Comparison of ENCODE assay signal across 30 mouse cellular contexts in the genomic region with DNA sequence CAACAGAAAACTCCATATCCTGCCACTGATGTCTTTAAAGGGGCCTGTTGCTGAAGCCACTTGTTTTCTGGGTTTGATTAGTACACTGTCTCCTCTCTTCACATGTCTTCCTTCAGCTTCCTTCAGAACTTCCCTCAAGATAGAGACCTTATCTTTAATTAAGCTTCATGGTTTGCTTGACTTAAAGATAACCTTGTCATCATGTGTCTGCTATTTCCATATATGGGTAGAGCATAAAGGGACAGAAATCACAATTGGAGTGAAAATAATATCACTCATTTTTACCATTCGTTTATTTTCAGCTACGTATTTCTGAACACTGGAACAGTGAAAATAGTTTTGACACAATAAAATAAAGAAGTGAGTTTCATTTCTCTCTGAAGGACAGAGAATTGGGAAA.
"Had no signal": no experiment of that assay in that cellular context is flagged by ENCODE, and none has a peak within 500 bp of the region (broad histone marks: within the 10 kb centered on the region; RNA-seq: fewer than 3 reads in every experiment).

No protein-coding gene starts in this region.

- H3K4me3 ChIP-seq: limb, embryonic 10.5 days; limb, embryonic 12.5 days; limb, embryonic 13.5 days; limb, embryonic 15.5 days; liver, embryonic 12.5 days; liver, embryonic 13.5 days; liver, embryonic 15.5 days; lung, embryonic 15.5 days; megakaryocyte, embryonic 14.5 days; midbrain, embryonic 12.5 days; midbrain, embryonic 13.5 days; midbrain, embryonic 15.5 days; myocyte; neural tube, embryonic 12.5 days had no signal

- H3K27ac ChIP-seq: limb, embryonic 10.5 days; limb, embryonic 12.5 days; limb, embryonic 13.5 days; limb, embryonic 15.5 days; liver, embryonic 12.5 days; liver, embryonic 13.5 days; liver, embryonic 14.5 days; liver, embryonic 15.5 days; lung, embryonic 15.5 days; macrophage; midbrain, embryonic 12.5 days; midbrain, embryonic 13.5 days; midbrain, embryonic 15.5 days; neural tube, embryonic 12.5 days had no signal

- H3K4me1 ChIP-seq: limb, embryonic 10.5 days; limb, embryonic 12.5 days; limb, embryonic 13.5 days; limb, embryonic 15.5 days; liver, embryonic 12.5 days; liver, embryonic 13.5 days; liver, embryonic 15.5 days; lung, embryonic 15.5 days; neural tube, embryonic 12.5 days had no signal

- ATAC-seq: liver, embryonic 12.5 days; liver, postnatal 0 days; lung, postnatal 0 days; midbrain, embryonic 13.5 days; midbrain, embryonic 15.5 days; midbrain, embryonic 16.5 days had no signal

- H3K36me3 ChIP-seq: limb, embryonic 10.5 days; limb, embryonic 12.5 days; limb, embryonic 13.5 days; limb, embryonic 15.5 days; liver, embryonic 12.5 days; liver, embryonic 13.5 days; liver, embryonic 15.5 days had no signal

- H3K9me3 ChIP-seq: limb, embryonic 10.5 days; limb, embryonic 12.5 days; limb, embryonic 13.5 days; limb, embryonic 15.5 days; liver, embryonic 12.5 days; liver, embryonic 13.5 days; liver, embryonic 15.5 days; lung, embryonic 15.5 days; megakaryocyte, embryonic 14.5 days; midbrain, embryonic 12.5 days; midbrain, embryonic 13.5 days; midbrain, embryonic 15.5 days; neural tube, embryonic 12.5 days had no signal

- H3K4me2 ChIP-seq: limb, embryonic 12.5 days; limb, embryonic 13.5 days; limb, embryonic 15.5 days; liver, embryonic 11.5 days; liver, embryonic 12.5 days; liver, embryonic 13.5 days; liver, embryonic 15.5 days; lung, embryonic 14.5 days; lung, embryonic 15.5 days; midbrain, embryonic 12.5 days; midbrain, embryonic 13.5 days; midbrain, embryonic 15.5 days; neural tube, embryonic 12.5 days had no signal

- H3K27me3 ChIP-seq: limb, embryonic 12.5 days; limb, embryonic 13.5 days; limb, embryonic 15.5 days; liver, embryonic 12.5 days; liver, embryonic 13.5 days; liver, embryonic 15.5 days; lung, embryonic 15.5 days; megakaryocyte, embryonic 14.5 days; midbrain, embryonic 12.5 days; midbrain, embryonic 13.5 days; midbrain, embryonic 15.5 days; neural tube, embryonic 12.5 days had no signal

- H3K9ac ChIP-seq: limb, embryonic 12.5 days; limb, embryonic 13.5 days; limb, embryonic 15.5 days; liver, embryonic 12.5 days; liver, embryonic 13.5 days; liver, embryonic 14.5 days; liver, embryonic 15.5 days; liver, postnatal 0 days; lung, embryonic 14.5 days; lung, embryonic 15.5 days; midbrain, embryonic 12.5 days; midbrain, embryonic 13.5 days; midbrain, embryonic 15.5 days; neural tube, embryonic 12.5 days had no signal

- DNase-seq: left cerebral cortex, postnatal 4 days; liver; liver, embryonic 13.5 days; liver, postnatal 0 days; lung, adult 18-20 months; lung, adult 2 months; lung, postnatal 10 days; lung, postnatal 14 days; lung, postnatal 36 days; lung, postnatal 4 days; midbrain, embryonic 14.5 days had no signal
